Mouse (Mus musculus) cerebellum, adult 2 months (tissue): ENCODE results near the gene Fmo6. TPM values are rescaled to one million over a fixed set of nuclear protein-coding genes. Genes with fewer than 3 reads are reported as not detected.

Experiments used
- DNase-seq, 2 experiments: peaks; one replicate each; pipeline ENCODE4 v3.0.0; 2021
- H3K27ac ChIP-seq: fragments of 200-500 bp; 2 replicates; pipeline ENCODE4 v1.5.1; 2012; ENCODE audit warnings: low read length, control low read depth, inconsistent platforms; ENCODE audit not compliant: insufficient read depth
- H3K27me3 ChIP-seq: fragments of 200-500 bp; 2 replicates; pipeline ENCODE4 v1.6.1; 2012; ENCODE audit warnings: inconsistent platforms, mild to moderate bottlenecking, low read length, moderate library complexity; ENCODE audit not compliant: control insufficient read depth, insufficient read depth
- H3K4me1 ChIP-seq: fragments of 200-500 bp; 2 replicates; pipeline ENCODE4 v1.6.1; 2011; ENCODE audit warnings: low read length; ENCODE audit not compliant: control insufficient read depth, insufficient read depth
- H3K4me3 ChIP-seq: fragments of 200-500 bp; replicated peaks from 2 replicates; pipeline ENCODE3; 2011; ENCODE audit warnings: mild to moderate bottlenecking, low read depth, low read length, control low read depth; ENCODE audit not compliant: insufficient read depth
- CTCF ChIP-seq: fragments of 200-500 bp; IDR thresholded peaks from 2 replicates; pipeline ENCODE4 v1.5.1; 2011; ENCODE audit warnings: low read depth, mild to moderate bottlenecking, control low read depth, low read length, moderate library complexity, borderline replicate concordance; ENCODE audit not compliant: insufficient read depth
- POLR2A ChIP-seq: fragments of 200-500 bp; IDR thresholded peaks from 2 replicates; pipeline ENCODE4 v1.6.1; 2011; ENCODE audit warnings: low read length, control low read depth, borderline replicate concordance; ENCODE audit not compliant: insufficient read depth
- WGBS: fragments of 180-500 bp; shearing (Covaris S2); methylation state at CpG from one replicate; pipeline ENCODE4 v1.1.7; 2018; 5-methylcytosine and 5-hydroxymethylcytosine counted together
- polyA plus RNA-seq: library from polyadenylated mRNA; depleted of rRNA; stranded (reverse); fragments of >200 nt; gene quantifications from 2 replicates; pipeline ENCODE4 v1.2.3, GENCODE M21; 2012; rRNA removed

Fmo6 gene
- polyA plus RNA-seq = not detected in 2 replicates

- Histone ChIP-seq H3K4me1 (no peaks in the 10 kb centered on the region), H3K4me3 (no peak within 1 kb of the TSS), H3K27ac (no peak within 1 kb of the TSS), H3K27me3 (no peaks in the 10 kb centered on the region)
- no peak for TF ChIP-seq POLR2A
- TF ChIP-seq CTCF = no peak
- WGBS = 86% methylated on average over 6 of the region's 6 CpGs
- DNase-seq = no peak
Measured at GRCm38 (mm10) chr1:162937415-162937814, at the start of gene Fmo6. Fmo6 (minus strand) TSS chr1:162937515.

- TF ChIP-seq CTCF = no peak
- no peak for TF ChIP-seq POLR2A
- WGBS = 89% methylated on average over 1 of the region's 1 CpGs
- Histone ChIP-seq H3K4me1 (no peaks in the 10 kb centered on the region), H3K27me3 (no peaks in the 10 kb centered on the region), H3K27ac (no peak overlapping the region), H3K4me3 (no peak overlapping the region)
- no peak for DNase-seq
Measured at GRCm38 (mm10) chr1:162986777-162987176, 49.5 kb upstream of the Fmo6 start.

- DNase-seq = no peak
- Histone ChIP-seq H3K4me3 (no peak overlapping the region), H3K27me3 (no peaks in the 10 kb centered on the region), H3K4me1 (no peaks in the 10 kb centered on the region), H3K27ac (no peak overlapping the region)
- TF ChIP-seq CTCF (no peak), POLR2A (no peak)
- WGBS = 91% methylated on average over 2 of the region's 2 CpGs
Measured at GRCm38 (mm10) chr1:162986121-162986748, 48.9 kb upstream of the Fmo6 start.

GRCm38 (mm10) chr1:162984428-162984827 is 47.1 kb upstream of the Fmo6 start, which contains the start of gene Fmo3:
Fmo3 (minus strand) TSS chr1:162984528.
- no peak for DNase-seq
- 85% methylated on average over 1 of the region's 1 CpGs for WGBS
- Histone ChIP-seq H3K27ac (no peak within 1 kb of the TSS), H3K4me3 (no peak within 1 kb of the TSS), H3K27me3 (no peaks in the 10 kb centered on the region), H3K4me1 (no peaks in the 10 kb centered on the region)
- no peak for TF ChIP-seq POLR2A
- no peak for TF ChIP-seq CTCF

- 61% methylated on average over 2 of the region's 2 CpGs for WGBS
- Histone ChIP-seq H3K27ac (no peak overlapping the region), H3K4me3 (no peak overlapping the region), H3K4me1 (no peaks in the 10 kb centered on the region), H3K27me3 (no peaks in the 10 kb centered on the region)
- no peak for DNase-seq
- TF ChIP-seq CTCF (no peak), POLR2A (no peak)
Measured at GRCm38 (mm10) chr1:162963556-162963955, 26.2 kb upstream of the Fmo6 start.

- H3K4me1 ChIP-seq = no peaks in the 10 kb centered on the region
- TF ChIP-seq CTCF (no peak), POLR2A (no peak)
- no peaks in the 10 kb centered on the region for H3K27me3 ChIP-seq
- no peak overlapping the region for H3K4me3 ChIP-seq
- WGBS = 86% methylated on average over 1 of the region's 1 CpGs
- no peak overlapping the region for H3K27ac ChIP-seq
- no peak for DNase-seq
Measured at GRCm38 (mm10) chr1:162957422-162957821, 20.1 kb upstream of the Fmo6 start.

GRCm38 (mm10) chr1:162953079-162953478 is 15.8 kb upstream of the Fmo6 start:
- H3K27me3 ChIP-seq = no peaks in the 10 kb centered on the region
- H3K4me1 ChIP-seq = no peaks in the 10 kb centered on the region
- 64% methylated on average over 2 of the region's 2 CpGs for WGBS
- TF ChIP-seq POLR2A (no peak), CTCF (no peak)
- peak in 1 of 2 experiments; percentile 2 for DNase-seq
- H3K4me3 ChIP-seq = no peak overlapping the region
- H3K27ac ChIP-seq = no peak overlapping the region

- no peaks in the 10 kb centered on the region for H3K27me3 ChIP-seq
- H3K4me1 ChIP-seq = no peaks in the 10 kb centered on the region
- TF ChIP-seq POLR2A (no peak), CTCF (no peak)
- DNase-seq = no peak
- WGBS = 87% methylated on average over 1 of the region's 1 CpGs
- no peak overlapping the region for H3K4me3 ChIP-seq
- no peak overlapping the region for H3K27ac ChIP-seq
Measured at GRCm38 (mm10) chr1:162949763-162950162, 12.4 kb upstream of the Fmo6 start.

- no peaks in the 10 kb centered on the region for H3K4me1 ChIP-seq
- 47% methylated on average over 6 of the region's 6 CpGs for WGBS
- no peak overlapping the region for H3K4me3 ChIP-seq
- TF ChIP-seq CTCF (no peak), POLR2A (no peak)
- DNase-seq = no peak
- no peak overlapping the region for H3K27ac ChIP-seq
- no peaks in the 10 kb centered on the region for H3K27me3 ChIP-seq
Measured at GRCm38 (mm10) chr1:162947934-162948333, 10.6 kb upstream of the Fmo6 start.
